Mouse (Mus musculus) CD4-positive, CD25-positive, alpha-beta regulatory T cell, adult 2 months (primary cell): ENCODE data around the gene Prm2.
"Not testable (repeated sequence)": the region's sequence is repeated elsewhere in the genome, so short reads cannot be mapped to it uniquely, and the experiment has no call there.

Experiments
- DNase-seq: peaks from one replicate; pipeline ENCODE4 v3.0.0-alpha.2; 2012; ENCODE audit warnings: low read depth, low spot score

The Prm2 gene

DNA sequence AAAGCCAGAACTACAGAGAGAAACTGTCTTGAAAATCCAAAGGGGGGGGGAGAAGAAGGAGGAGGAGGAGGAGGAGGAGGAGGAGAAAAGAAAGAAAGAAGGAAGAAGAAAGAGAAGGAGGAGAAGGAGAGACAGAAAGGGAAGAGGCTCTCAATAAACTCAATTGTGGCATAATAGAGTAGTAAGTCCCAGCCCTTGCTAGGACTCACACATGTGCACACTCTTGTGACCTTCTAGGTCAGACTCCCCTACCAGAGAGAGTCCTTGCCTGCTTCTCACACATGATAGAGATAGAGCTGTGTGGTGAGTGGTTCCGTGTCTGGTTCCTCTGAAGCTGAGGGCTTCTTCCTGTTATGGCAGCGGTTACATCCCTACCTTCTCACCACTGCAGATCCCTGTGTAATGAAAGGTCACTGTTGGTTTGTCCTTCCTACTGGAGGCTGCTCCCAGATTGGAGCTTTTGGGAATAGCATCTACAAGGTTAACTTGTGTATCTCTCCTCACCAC is 17.0 kb upstream of the Prm2 start, which contains the start of gene Gm11172:
Gene Gm11172, plus strand, starts transcription at position 51 of the 507 bp plus-strand sequence.
- DNase-seq = peak; percentile 38

DNA sequence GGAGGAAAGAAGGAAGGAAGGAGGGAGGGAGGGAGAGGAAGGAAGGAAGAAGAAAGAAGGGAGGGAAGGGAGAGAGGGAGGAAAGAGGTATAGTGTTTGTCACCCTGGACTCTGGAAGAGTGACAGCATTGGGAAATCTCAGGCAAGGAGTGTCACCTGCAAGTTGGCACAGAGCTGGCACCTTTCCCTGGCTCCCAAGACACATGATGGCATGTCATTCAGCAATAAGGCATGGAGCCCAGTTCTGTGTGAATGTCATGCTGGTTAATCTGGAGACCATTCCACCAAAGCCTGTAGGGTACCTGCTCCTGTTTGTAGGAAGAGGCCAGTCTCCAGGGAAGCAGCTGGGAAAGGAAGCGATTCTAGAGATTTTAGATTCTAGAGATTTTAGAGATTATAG is 14.4 kb upstream of the Prm2 start:
- DNase-seq = no peak

DNA sequence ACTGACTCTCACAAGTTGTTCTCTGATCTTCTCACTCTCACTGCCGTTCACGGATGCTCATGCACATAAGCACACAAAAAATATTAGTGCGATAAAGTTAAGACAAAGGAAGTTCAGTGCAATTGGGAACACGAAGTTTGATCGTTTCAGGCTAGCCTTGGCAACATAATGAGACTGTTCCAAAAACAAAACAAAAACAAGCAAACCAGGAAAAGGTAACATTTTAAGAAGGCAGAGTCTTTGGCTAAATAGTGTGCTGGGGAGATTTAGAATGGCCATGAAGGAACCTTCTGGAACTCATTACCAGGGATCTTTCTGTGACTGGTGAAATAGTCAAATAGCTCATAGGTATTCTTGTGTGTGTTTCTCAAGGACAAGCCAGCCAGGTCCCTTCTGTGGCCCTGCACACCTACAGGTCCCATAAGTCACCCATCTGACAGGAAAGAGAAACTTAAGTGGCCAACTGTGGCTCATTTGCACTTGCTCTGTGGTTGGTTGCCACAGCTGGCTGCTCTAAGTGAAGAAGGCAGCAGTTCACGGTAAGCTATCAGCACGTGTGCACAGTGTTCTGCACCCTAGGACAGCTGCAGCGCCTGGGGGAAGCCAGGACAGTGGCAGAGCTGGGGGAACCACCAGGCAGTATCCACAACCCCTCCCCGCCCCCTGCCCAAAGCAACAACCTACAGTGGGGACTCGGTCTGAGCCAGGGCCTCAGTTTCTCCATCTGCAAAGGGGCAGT is 10.0 kb upstream of the Prm2 start, which contains the start of gene Prm1:
Gene Prm1, minus strand, starts transcription at position 51 of the 739 bp plus-strand sequence.
- DNase-seq = peak; percentile 29

DNA sequence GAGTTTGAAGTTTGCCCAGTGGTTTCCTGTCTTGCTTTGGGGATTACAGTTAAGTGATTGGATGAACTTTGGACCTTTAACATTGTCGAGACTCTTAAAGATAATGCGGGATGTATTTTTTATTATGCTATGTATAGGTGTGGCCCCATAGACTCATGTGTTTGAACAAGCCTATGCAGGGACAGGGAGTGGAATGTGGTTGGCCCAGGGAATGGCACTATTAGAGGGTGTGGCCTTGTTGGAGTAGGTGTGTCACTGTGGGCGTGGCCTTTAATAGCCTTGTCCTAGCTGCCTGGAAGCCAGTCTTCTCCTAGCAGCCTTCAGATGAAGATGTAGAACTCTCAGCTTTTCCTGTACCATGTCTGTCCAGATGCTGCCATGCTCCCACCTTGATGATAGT is 6.5 kb upstream of the Prm2 start:
- not testable (repeated sequence) for DNase-seq

DNA sequence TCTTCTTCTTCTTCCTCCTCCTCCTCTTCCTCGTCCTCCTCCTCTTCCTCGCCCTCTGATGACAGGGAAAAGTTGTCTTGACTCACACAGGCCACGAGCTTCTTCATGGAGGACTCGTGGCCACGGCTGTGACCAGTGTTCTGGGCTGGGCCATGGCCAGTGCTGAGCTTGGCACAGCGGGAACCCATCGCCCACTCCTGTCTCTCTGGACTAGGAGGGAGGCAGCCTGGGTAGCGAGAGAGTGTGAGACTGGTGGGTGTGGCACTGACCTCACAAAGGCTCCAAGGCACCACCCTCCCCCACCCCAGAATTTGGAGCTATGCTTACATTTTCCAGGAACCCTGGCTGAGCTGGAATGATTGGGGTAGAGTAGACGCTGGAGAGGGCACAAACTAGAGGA is 5.2 kb downstream of the Prm2 start, which contains the start of gene Prm3:
Gene Prm3, minus strand, starts transcription at position 213 of the 400 bp plus-strand sequence.
- no peak for DNase-seq

DNA sequence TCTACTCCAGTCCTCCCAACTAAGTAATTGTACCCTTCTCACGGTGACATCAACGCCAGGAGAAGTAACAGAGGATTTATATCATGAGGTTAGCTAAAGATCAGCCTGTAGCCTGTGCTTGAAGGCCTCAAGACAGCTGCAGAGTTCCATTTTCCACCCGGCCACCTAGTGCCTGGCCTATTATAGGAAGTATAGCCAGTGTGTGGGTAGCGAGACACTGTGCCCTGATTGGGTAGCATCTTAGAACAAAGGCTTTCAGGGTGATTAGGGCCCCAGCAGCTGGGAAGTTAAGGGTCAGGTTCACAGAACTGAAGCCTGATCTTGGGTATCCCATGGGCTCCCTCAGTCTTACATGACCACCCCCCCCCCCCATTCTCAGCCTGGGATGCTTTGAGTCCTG is 7.1 kb downstream of the Prm2 start:
- DNase-seq = peak; percentile 56

DNA sequence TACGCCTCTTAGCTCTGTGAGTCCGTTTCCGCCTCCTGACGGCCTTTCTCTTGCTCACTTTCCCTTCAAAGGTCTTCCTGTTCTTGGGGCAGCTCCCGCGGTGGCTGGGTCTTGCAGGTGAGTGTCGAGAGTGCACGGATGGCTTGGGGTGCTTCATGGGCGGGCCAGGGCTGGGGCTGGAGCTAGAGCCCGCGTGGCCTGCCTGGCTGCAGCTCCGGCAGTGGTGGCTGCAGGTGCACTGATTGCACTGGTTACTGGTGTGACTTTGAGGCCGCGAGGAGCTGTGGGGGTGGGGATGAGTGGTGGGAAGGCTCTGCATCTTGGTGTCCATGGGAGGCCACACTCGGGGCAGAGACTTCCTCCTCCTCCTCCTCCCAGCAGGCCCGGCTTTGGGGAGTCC is 7.7 kb downstream of the Prm2 start, which contains the start of gene Tnp2:
Gene Tnp2, minus strand, starts transcription at position 390 of the 400 bp plus-strand sequence.
- DNase-seq = peak; percentile 63

DNA sequence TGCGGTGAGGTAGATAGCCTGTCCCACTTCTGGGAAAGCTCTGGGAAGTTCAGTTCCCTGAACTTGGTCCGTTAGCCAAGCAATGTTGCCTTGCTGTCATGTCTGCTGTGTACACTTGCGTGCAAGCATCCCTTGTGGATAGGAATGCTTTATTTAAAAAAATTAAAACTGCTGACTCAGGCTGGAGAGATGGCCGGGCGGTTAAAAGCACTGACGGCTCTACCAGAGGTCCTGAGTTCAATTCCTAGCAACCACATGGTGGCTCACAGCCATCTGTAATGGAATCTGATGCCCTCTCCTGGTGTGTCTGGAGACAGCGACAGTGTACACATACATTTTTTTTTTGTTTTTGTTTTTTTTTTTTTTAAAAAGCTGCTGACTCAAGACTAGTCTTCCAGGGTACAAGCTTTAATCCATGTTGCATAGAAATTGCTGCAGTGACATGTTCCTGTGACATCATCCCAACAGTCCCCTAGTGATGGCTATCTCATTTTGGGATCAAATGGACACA is 8.3 kb downstream of the Prm2 start:
- no peak for DNase-seq

DNA sequence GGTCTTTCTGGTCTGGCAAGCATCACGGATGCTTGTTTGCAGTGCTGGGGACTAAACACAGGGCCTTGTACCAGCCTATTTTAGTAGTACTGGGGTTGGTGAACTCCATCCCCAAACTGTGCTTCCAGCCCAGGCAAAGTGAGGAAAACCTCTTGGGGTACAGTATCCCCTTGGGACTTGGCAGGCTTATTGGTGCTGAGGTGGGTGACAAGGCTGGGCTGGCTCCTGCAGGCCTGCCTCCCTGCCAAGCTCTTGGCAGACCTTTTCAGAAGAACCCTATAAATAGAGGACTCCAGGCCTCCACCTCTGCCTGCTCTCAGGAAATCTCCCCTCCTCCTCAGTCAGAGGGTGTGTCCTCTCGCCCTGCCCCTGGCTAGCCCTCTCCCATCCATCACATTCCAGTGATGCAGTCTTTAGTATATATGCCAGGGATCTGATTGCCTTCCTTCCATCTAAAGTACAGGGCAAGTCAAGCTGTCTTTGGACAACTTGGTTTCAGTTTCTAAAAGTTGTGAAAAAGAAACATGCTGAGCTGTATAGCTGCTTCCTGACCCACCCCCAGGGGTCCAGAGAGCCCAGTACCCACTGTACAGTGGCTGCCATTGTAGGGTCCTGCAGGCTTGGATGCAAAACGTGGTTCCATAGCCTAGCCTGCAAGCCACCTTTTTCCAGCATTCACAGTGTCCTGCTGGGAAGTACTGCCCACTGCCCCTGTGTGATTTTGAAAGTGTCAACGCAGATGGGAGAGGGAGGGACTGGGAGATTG is 9.0 kb downstream of the Prm2 start:
- DNase-seq = peak; percentile 28

DNA sequence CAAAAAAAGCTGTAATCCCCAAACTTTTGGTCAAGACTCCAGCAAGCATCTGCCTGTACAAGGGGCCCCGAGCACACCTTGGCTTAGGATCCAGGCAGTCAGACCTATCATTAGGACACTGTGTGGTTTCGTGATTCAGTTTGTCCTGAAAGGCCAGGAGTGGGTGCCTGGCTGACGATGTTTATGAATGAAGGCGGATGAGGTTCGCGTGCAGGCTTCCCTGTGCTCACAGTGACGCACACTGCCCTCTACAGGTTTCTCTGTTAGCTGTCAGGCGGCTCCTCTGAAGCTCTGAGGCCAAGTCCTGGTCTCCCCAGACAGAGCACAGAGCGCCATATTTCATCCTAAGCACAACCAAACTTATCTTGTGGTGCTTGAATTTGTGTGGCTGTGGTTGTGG is 9.6 kb downstream of the Prm2 start:
- DNase-seq = peak; percentile 95

DNA sequence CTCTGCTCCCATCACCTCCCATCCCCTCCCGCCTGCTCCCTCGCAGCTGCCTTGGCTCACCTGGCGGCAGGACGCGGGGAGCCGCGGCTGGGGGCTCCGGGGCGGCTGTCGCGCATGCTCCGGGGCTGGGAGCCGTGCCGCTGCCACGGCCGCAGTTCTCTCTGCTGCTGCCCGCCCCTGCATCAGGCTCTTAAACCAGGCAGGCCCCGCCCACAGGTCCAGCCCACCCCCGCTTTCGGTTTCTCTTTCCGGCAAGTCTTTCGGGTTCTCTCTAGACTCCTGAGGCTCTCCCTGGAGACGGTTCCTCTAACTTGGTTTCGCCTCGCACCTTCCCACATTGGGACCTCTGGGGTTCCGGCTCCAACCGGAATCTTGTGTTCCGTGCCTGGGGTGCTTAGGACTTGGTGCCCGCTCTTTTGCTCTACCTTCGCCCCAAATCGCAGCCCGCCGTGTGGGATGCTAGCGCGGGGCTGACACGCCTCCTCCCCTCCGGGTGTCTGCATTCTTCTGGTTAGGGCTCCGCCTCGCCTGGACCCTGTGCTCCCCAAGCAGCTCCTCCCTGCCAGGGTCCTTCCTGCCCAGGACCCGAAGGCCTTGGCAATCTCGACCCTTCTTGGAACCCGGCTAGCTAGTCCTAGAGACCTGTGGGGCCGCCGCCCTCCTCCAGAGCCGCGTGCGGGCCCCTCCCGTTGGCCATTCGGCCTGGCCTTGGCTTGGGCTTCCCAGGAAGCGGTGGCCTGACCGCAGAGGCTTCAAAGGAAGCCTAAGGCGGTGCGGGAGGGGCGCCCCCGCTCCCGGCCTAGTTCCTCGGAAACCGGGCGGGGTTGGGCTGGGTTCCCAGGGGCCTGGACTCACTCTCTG is 10.3 kb downstream of the Prm2 start, which contains the start of gene Socs1:
Gene Socs1, minus strand, starts transcription at position 166 of the 861 bp plus-strand sequence.
- DNase-seq = peak; percentile 98

DNA sequence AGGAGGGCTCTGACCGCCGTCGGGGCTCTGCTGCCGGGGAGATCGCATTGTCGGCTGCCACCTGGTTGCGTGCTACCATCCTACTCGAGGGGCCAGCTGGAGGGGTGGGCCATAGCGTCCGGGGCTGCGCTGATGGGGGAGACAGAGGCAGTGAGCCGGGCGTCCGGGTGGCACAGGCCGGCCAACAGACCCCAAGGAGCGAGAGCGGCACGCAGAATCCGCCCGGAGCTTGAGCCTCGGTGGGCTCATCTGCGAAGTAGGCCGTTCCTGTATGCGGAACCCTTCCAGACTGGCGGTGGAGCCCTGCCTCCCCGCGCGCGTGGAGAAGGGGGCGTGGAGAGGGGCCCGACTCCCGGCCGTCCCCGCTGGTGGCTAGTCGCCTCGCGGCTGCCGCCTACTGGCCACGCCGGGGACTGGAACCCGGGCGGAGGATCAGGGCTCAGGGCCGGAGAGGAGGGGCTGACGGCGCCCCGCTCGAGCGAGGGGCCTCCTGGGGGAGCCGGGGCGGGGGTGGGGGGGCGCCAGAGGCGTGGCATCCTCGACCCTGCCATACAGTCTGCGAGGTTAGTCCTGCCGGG is 11.1 kb downstream of the Prm2 start:
- DNase-seq = peak; percentile 98

DNA sequence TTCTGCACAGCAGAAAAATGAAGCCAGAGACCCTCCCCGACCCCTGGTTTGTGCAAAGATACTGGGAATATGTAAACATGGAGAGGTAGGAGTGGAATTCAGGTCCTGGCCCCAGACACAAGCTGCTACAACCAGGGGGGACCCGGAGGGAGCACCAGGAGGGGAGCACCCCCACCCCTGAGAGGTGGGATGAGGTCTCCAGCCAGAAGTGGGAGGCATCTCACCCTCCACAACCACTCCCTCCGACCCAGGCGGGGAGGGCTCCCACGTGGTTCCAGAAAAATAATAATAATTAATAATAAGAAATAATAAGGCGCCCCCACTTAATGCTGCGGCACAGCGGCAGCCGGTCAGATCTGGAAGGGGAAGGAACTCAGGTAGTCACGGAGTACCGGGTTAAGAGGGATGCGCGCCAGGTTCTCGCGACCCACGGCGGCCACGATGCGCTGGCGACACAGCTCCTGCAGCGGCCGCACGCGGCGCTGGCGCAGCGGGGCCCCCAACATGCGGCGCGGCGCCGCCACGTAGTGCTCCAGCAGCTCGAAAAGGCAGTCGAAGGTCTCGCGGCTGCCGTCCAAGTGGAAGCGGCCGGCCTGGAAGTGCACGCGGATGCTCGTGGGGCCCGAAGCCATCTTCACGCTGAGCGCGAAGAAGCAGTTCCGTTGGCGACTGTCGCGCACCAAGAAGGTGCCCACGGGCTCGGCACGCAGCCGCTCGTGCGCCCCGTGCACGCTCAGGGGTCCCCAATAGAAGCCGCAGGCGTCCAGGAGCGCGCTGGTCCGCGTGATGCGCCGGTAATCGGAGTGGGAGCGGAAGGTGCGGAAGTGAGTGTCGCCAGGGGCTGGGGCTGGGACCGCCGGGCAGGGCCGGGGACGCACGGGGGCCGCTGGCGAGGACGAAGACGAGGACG is 11.8 kb downstream of the Prm2 start:
- peak; percentile 72 for DNase-seq

DNA sequence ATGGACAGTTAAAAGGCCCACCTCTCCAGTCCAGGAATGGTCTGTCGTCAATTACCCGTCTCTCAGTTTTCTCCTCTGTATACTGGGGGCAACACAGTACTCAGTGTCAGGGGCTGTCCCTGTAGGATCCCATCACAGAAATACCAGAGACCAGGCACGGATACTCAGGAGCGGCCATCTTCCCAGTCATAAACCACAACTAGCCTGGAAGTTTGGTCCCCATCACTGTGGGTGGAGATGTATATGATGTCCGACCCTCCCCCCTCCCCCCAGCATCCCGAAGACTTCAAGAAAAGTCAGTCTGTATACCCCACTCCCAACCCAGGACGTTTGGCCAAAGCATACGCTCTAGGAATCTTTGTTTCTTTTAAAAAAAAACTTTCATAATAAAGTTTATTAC is 12.5 kb downstream of the Prm2 start:
- peak; percentile 30 for DNase-seq

DNA sequence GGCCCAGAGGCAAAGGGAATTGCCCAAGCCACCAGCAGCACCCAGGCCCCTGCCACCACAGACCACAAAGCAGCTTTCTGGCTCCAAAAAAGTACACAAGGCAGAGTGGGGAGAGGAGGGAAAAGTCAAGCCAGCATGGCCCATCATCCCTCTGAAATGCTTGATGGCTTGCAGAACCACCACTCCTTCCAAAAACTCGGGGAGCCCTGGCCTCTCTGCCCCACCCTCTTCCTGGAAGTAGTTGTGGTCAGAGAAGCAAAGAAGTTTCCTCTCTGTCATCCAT is 12.8 kb downstream of the Prm2 start:
- DNase-seq = peak; percentile 56

DNA sequence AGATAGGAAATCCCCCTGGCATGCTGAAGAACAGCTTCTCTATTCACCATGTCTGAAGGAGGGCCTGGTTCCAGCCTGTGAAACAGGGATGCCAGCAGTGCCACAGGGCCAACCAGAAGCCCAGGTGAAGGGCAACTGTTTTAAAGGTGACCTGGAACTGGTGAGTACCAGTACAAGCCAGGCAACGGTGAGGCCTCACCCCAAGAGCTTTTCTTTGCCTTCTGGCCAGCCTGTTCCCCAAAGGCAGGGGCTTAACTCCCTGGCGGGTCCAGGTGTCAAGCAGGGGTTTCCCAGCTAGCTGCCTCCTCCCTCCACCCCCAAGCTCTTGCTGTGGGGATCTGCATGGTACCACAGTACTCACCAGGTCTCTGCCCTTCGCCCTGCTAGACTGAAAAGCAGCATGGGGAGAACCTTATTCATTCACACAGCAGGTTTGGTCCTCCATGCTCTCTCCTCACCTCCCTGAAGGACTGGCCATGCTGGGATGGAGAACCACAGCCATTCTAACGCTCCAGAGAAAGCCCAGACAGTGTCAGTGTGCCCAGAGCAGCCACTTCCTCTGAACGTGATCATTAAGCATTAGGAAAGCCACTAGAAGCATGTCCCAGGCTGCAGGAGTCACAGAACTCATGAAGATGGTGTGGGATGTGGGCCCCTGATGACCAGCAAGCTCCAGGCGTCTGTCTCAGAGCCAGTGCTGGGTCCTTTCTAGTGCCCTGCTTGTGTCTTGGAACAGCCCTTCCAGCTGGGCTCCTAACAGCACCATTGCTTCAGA is 13.4 kb downstream of the Prm2 start:
- DNase-seq = peak; percentile 52

DNA sequence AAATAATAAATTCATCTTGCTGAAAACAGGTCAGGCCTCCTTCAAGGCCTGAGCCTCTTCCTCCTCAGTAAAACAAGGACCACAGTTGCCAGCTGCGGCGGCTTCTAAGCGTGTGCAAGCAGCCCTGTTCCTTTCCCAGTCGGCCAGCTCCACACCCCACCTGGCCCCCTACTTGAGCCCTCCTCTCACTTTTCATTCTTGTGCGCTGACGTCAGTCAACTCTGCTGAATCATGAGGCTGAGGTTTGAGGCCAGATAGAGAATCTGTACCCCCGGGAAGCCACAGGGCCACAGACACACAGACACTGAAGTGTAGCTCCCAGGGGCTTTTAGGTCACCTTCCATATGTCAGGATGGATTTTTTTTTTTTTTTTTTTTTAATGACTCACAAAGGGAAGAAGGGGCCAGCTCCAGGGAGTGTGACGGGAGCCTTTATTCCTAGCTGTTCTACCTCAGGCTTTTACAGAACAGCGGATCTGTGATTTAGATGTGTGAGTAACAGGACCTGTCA is 14.0 kb downstream of the Prm2 start:
- peak; percentile 68 for DNase-seq

DNA sequence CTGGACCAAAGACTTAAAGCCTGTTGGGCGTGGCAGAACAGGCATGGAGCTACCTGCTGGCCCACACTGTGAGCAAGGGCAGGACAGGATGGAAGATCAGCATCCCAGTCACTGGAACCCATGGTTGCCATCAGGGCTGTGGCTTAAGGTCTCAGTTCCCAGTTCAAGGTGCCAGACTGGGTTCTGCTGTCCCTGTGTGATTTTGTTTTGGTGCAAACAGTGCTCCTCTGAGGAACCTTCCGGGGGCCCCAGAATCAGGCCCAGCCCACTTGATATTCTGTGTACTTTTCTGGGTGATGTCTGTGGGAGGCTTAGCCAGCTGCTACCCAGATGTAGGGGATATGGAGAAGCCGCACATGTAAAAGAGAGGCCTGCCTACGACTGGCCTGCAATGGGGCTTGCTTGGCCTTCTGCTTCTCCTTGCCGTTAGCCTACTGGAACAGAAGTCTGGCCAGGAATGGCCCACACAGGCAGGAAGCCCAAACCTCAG is 15.3 kb downstream of the Prm2 start:
- DNase-seq = peak; percentile 38
